Mouse (Mus musculus): Measurements from ENCODE around the gene Fbxl7. TPM values are rescaled to one million over a fixed set of nuclear protein-coding genes. Genes with fewer than 3 reads are reported as not detected.
"Not testable (repeated sequence)": the region's sequence is repeated elsewhere in the genome, so short reads cannot be mapped to it uniquely, and the experiment has no call there.

The Fbxl7 gene
- total RNA-seq, 2 experiments from 2014 or later, result 2.5 to 3.5 TPM

DNA sequence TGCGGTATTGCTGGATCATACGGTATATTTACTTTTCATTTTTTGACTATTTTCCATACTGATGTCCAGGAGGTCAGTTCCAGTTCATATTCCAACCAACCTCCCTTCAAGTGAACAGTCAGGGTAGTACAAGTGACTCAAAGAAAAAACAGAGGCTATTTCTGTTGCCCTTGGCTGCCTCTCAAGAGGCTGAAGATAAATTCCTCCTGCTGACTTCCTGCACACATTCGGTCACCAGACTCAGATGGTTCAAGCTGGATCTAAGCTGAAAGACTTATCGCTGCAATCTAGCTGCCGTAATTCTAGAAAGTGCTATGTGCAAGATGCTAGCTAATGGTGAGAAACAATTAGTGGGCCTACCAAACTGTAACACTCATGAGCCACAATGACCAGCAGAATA, 61.0 kb downstream of the Fbxl7 start:
- no peak for DNase-seq
- intact Hi-C loops (cut with DNase I; ENCODE audit: low total_unique reads), result no loop called here

DNA sequence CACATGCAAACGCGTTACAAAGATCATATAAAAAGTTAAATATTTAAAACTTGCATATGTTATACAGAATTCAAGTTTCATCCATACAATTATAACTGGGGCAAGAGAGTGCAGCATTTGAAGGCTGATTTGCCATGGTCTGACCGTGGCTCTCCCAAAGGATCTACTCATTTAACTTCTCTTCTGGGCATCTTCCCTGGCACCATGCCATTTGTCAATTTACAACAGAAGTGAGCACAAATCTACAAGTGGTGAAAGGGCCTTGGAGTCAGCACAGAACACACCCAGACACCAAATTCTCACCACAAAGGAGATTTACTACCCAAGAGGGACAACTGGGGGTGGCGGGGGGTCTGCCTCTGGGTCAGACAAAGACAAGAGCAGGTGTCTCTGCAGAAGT, 64.2 kb downstream of the Fbxl7 start:
- intact Hi-C loops (cut with DNase I; ENCODE audit: low total_unique reads), result no loop called here
- DNase-seq, result no peak

DNA sequence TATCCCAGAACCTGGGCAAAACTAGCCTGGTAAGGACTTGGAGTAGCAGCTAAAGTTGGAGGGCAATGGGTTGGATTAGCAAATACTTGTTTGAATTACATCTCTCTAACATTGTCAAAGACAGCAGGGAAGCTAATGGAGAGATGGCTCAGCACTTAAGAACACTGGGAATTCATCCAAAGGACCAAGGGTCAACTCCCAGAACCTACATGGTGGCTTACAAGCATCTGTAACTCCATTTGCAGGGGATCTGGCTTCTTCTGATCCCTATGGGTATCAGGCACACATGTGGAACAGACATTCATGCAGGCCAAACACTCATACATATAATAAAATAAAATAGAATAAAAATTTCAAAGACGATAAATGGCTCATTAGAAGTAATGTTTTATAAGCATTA, 78.4 kb downstream of the Fbxl7 start:
- intact Hi-C loops (cut with DNase I; ENCODE audit: low total_unique reads), result no loop called here
- no peak for DNase-seq

DNA sequence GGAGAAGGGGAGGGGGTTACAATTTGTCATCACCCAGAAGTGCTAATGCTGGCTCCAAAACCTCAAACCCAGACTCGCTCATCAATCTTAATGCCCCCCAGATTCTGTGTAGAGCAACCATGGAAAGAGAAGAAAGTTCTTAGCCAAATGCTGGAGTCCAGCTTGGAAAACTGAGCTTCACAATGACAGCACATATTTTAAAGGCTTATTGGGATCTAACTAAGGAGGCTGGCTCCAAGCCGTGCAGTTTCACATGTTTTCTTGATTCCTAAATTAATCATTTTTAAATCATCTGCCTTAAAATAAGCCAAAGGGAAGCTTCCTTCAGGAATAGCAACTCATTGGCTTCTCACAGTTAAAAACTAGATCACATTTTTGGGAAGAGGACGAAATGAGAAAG, 82.5 kb downstream of the Fbxl7 start:
- intact Hi-C loops (cut with DNase I; ENCODE audit: low total_unique reads), result no loop called here

DNA sequence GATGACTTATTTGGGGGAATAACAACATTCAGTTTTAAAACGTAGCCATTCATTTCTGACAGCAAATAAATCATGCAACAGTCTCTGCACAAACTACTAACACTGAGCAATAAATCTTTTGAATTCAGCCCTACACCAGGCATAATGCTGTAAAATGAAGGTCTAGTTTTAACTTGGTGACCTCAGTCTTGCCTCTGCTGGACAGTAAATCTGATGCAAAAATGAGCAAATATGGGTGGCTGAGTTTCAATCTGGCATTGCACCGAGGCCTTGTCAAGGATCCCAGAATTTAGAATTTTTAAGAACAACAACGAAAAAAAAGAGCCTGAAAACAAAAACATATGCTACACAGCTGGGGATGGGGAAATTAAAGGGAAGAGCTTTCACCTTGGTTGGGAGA, 85.8 kb downstream of the Fbxl7 start:
- DNase-seq, result peak; percentile 9
- intact Hi-C loops (cut with DNase I; ENCODE audit: low total_unique reads), result no loop called here

More for the DNA sequence above, 82.5 kb downstream of the Fbxl7 start:
- peak; percentile 9 for DNase-seq

DNA sequence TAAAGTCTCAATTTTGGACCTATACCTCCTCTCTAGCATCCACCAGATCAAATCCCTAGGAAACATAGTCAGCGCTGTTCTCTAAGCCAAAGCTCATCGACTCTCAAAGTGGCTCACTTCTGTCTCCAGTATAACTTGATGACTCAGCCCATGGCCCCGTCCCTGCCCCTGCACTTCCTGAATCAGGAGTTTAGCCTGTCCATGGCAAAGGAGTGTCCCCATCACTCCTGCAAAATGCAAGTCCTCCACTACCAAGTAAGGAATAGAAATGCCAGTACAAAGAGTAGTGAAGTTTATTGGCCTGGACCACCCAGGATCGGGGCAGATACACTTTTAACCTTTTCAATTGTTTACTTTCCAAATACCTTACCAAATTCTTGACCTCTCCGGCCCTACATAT, 91.3 kb downstream of the Fbxl7 start:
- DNase-seq, result no peak
- intact Hi-C loops (cut with DNase I; ENCODE audit: low total_unique reads), result no loop called here

DNA sequence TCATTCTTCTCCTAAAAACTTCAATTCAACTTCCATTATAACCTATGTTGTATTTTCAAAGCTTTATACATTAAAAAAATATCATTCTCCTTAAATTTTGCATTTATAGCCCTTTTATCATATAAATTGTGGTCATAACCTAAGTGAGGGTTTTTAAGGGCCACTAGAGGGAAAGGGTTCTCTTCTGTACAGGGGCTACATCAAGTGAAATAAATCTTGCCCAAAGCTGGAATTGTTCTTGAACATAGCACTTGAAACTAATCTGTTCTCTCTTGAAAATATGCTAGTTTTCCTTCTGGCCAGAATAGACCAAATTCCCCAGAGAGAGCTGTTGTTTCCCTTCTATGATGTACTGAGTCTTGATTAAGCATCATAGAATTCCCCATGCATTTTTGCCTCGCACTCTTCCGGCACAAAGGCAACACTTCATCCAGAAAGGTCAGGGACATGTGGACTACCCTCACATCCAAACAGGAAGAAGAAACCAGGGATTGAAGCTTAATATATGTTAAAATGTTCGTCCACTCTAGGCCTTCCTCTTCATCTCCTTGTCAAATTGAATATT, 95.8 kb downstream of the Fbxl7 start:
- no peak for DNase-seq
- intact Hi-C loops (cut with DNase I; ENCODE audit: low total_unique reads), result no loop called here

DNA sequence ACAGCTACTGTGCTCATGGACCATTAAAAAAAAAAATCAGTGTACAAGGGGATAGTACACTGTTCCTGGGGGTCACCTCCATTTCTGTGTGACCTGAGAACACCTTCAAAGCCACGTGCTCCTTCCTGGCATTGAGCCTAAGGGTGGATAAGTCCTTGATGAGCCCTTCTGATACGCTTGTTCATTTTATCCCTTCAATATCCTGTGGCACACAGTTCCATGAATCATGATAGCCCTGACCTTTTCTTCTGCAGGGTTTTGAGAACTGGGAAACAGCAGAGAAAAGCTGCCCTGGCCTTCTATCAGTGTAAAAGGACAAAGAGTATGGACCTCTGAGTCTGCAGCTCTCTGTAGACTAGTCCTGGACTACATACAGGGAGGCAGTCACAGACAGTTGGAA, 99.4 kb downstream of the Fbxl7 start:
- DNase-seq, result no peak
- intact Hi-C loops (cut with DNase I; ENCODE audit: low total_unique reads), result no loop called here

DNA sequence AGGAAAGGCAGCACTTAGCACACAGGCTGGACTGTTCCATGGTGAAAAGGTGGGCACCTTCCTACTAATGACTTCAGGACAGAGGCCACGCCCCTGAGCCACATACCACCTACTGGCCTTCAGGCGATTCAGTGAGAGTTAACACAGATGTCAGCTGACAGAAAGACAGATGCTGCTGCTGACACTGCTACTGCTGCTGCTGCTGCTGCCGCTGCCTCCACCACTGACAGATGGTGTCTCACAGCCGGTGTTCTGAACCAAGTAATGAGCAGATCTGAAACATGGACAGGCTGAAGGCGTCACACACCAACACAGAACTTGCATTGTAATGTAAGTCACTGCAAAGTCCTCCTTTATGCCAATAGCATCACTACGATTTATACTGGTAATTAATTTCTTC, 99.9 kb downstream of the Fbxl7 start:
- no peak for DNase-seq
- intact Hi-C loops (cut with DNase I; ENCODE audit: low total_unique reads), result no loop called here

DNA sequence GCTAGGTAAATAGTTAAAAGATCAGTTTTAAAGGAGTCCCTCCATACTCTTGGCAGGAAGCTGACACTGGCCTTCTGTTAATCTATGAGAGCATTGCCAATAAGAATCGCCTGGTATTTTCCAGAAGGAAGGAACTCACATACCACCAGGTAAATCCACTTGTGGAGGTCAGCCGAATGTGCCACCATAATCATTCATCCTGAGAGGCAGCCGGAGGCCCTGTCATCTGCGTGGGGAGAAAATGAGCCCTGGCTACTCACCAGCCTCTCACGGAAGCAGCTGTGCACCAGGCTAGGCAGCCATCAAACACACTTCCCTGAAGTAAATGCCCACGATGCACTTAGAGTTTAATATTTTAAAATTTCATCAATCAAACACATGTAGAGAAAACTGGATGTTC, 108.2 kb downstream of the Fbxl7 start:
- intact Hi-C loops (cut with DNase I; ENCODE audit: low total_unique reads), result no loop called here
- DNase-seq, result no peak

DNA sequence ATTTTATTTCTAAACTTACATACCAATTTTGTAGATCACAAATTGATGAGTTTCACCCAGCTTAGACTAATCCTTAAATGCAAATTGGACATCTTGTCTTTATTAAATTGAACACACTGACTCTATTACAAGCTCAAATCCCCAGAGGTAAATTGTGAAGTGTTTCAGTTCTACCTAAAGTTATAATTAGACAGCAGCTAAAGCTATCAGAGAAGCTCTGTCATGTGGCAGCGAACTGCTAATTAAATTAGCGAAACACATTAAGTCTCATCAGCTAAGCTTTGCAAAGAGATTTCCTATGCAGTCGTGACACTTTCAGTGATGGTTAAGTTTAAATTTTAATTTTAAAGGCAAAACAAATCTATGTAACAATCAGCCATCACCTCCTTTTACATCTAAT, 114.8 kb downstream of the Fbxl7 start:
- intact Hi-C loops (cut with DNase I; ENCODE audit: low total_unique reads), result no loop called here
- no peak for DNase-seq

DNA sequence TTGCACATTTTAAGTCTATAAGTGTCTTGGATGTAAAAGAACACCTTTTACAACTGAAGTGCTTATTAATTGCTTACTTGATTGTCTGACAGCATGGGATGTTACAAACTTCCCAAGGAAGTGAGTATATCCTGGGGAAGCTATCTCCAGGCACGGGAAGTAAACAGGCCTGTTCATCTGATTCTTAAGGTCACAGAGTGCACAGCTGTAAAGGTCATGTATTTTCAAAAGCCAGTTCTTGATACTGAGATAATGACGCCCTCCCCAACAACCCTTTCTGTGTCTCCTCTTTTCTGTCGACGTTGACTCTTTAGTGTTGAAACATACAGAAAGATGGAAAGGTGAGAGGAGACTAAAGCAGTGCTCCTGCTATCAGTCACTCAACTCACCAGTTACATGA, 116.3 kb downstream of the Fbxl7 start:
- intact Hi-C loops (cut with DNase I; ENCODE audit: low total_unique reads), result no loop called here
- no peak for DNase-seq

DNA sequence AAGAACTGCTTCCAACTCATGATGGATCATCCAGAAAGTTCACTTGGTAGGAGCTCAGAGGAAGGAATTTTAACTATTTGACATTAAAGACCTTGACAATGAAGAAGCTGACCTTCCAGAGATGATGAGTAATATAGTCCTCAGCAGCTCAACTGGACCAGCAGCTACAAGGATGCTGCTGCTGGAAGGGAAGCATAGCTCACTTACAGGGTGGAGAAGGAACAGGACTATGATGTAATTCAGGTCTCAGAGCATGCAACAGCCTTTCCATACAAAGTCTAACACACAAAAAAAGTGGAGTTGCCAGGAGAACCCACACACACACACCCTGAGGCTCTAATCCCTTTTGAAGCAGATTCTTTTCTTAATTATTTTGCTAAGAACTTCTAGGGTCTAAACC, 119.7 kb downstream of the Fbxl7 start:
- intact Hi-C loops (cut with DNase I; ENCODE audit: low total_unique reads), result no loop called here
- DNase-seq, result no peak

DNA sequence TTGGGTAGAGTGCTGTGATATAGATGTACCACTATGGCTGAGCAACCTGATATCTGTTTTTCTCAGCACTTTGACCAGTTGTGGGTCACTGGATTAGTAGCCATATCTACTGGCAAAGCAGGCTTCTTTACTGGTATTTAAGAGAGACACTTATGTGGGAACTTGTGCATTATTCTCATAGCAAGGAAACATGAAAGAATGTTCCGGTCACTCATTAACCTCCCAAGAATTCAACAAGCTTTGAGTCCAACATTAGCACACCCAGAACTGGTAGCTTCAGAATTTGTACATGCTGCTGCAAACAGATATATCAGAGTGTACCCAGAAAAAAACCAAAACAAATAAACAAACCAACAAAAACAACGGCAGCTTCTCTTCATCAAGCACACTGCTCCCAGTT, 120.5 kb downstream of the Fbxl7 start:
- DNase-seq, result no peak
- intact Hi-C loops (cut with DNase I; ENCODE audit: low total_unique reads), result no loop called here

DNA sequence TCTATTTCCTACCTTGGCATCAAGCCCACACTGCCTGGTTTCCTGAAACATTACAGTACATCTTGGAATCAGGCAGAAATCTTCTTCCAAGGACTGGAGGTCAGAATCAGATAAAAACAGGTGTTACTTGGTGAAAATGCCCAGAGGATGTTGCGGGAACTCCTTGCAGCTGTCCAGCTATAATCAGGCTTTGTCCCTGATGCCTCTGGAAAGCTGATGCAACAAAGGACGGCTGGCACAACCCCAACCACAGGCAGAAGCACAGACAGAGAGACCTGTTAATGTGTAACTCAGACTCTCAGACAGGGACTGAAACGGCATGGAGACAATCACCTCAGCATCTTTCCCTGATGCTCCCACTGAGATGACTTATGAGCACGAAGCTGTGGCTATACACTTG, 133.7 kb downstream of the Fbxl7 start:
- intact Hi-C loops (cut with DNase I; ENCODE audit: low total_unique reads), result no loop called here
- peak; percentile 32 for DNase-seq

DNA sequence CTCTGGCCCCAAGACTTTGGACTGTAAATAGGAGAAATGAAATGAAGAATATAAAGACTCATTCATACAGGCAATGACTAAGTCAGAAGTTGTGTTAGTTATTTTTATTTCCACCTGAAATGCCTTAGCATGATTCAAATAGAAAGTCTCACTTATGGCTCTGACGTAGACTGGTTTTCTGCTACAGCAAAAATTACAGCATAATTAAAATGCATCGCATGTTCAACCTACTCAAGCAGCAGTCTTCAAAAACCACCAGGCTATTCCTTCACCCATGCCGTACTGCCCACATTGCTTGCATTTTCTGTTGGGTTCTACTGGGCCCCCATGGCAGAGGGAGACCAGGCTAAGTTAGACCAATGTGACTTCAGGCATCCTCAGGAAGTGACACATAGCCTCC, 146.9 kb downstream of the Fbxl7 start:
- intact Hi-C loops (cut with DNase I; ENCODE audit: low total_unique reads), result no loop called here

DNA sequence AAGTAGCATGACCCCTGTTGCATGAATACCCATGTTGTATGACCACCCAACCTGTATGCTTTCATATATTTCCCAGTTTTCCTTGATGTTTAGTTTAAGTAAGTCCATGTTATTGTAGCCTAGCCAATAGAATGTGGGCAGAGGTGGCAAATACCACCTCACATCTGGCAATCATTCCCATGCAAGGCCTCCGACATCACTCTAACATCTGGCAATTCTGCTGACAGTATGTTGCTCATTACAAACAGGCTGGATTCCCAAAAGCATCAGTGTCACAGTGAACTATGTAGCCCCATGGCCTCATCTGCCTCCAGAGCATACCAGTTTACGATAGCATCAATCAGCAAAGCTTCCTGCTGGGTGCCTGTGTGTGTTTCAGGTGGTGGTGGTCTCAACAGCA, 163.0 kb downstream of the Fbxl7 start:
- intact Hi-C loops (cut with DNase I; ENCODE audit: low total_unique reads), result no loop called here

More for the DNA sequence above, 146.9 kb downstream of the Fbxl7 start:
- DNase-seq, result no peak

DNA sequence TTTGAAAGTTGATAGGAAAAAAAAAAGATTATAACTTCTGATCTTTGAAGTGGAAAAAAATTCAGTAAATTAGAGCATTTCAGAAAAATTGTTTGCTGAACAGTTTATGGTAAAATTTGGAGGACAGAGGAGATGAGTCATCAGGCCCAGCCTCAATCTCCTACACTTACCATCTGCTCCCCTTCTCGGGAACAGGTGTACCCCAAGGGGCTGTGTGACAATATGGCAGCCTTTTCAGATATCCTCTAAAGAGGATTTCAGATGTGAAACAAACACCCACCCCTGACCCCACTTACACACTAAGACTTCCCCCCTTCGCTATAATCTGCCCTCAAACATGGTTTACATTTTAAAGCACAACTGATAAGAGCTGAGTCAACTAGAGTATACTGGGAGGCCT, 164.6 kb downstream of the Fbxl7 start:
- DNase-seq, result no peak
- intact Hi-C loops (cut with DNase I; ENCODE audit: low total_unique reads), result no loop called here

More for the DNA sequence above, 163.0 kb downstream of the Fbxl7 start:
- DNase-seq, result no peak

DNA sequence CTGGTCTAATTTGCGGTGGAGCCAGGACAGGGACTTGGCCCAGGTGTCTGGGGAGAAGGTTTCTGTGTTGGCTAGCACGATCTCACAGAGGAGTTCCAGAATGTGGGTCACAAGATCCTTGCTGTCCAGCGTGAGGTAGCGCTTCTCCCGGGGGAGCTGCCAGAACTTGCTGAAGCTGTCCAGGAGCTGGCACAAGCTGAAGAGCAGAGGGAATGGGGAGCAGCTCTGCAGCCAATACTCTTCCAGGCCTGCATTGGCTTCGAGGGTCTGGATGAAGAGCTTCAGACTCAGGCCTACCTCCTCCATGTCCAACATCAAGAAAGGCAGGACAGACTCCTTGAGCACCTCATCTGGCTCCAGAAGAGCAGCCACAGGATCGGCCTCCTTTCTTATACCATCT, 166.0 kb downstream of the Fbxl7 start:
- intact Hi-C loops (cut with DNase I; ENCODE audit: low total_unique reads); DNase-seq: not testable (repeated sequence)

DNA sequence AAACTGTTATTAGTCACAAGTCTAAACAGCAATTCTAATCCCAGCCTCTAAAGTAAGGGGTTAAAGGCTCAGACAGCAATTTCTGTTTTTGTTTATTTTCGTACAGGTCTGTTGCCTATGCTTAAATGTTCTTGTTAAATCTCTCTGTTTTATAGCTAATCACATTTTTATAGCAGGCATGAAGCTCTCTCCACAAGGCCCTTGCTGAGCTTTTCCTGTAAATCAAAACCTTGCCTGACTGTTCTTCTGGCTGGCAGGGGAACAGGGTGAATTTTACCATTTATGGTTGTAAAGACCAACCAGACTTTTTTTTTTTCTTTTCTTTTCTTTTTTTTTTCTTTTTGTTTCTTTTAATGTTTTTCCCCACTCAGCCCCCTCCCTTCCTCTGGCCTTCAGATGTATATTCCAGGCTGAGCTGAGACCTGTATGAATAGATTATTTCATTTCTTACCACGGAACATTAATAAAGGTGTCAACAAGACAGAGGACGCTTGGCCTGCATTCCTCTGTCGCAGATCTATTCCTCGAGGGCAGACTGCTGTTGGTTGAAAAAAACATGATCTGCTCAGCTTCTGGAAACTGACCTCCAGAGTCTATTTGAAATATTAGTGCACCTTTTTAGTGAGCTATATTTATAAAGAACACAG, 176.9 kb downstream of the Fbxl7 start:
- intact Hi-C loops (cut with DNase I; ENCODE audit: low total_unique reads), result no loop called here
- DNase-seq, result no peak

DNA sequence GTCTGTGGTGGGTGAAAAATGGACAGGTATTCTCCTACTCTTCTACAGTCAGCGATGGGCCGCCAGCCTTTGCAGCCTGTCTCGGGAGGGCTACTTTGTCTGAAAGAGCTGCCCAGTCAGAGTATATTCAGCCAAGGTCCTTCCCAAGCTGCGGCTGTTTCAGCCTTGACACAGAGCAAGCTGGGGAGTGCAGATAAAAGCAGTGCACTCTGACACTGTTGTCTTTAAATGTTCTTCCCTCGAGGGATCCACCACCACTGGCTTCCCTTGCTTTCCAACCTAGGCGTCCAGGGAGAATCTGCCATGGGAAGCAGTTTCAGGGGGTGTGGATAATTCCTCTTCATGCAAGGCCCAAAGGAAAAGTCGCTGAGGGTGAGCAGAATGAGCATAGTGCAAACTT, 177.4 kb downstream of the Fbxl7 start:
- intact Hi-C loops (cut with DNase I; ENCODE audit: low total_unique reads), result no loop called here
- no peak for DNase-seq

DNA sequence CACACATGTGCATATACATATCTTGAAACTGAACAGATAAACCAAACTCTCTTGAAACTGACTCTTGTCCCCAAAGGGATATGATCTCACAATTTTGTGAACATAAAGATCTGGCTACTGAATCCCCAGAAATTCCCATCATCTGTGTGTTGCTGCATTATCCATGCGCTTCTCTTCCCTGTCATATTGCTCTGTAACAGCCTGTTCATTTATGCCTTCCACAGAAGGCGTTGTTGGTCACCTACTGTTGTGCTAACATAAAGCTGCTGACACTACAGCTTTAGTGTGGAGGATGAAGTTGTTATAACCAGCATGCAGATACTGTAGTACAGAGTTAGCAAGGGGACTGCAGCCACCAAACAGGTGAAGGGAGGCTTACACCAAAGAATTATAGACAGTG, 179.2 kb downstream of the Fbxl7 start:
- no peak for DNase-seq
- intact Hi-C loops (cut with DNase I; ENCODE audit: low total_unique reads), result no loop called here
